Mouse (Mus musculus): ENCODE data around the gene Fdxr.

GRCm38 (mm10) chr11:115292631-115293375, 16.0 kb upstream of the Fdxr start:
- no peak for TF ChIP-seq CTCF (IDR thresholded peaks at IDR 0.05; ENCODE audit: low read depth)
- TF ChIP-seq EP300 (IDR thresholded peaks at IDR 0.05; ENCODE audit: low read depth): no peak
